Mouse (Mus musculus) heart, postnatal 0 days (tissue): ENCODE data around the gene Lrr1. TPM values are rescaled to one million over a fixed set of nuclear protein-coding genes. Genes with fewer than 3 reads are reported as not detected.

Experiments
- ATAC-seq: fragments of 200-750 bp; cut with Nextera tagmentation; 2 replicates; pipeline ENCODE4 v1.8.0; 2017; ENCODE audit warnings: low read depth, moderate number of reproducible peaks, moderate library complexity; ENCODE audit not compliant: insufficient read depth
- DNase-seq: peaks from one replicate; pipeline ENCODE4 v3.0.0-alpha.2; 2016; ENCODE audit warnings: low spot score
- H3K27ac ChIP-seq: fragments of 300-500 bp; sonication (generic); 2 replicates; pipeline ENCODE4 v1.5.1; 2014; ENCODE audit warnings: low read depth, mild to moderate bottlenecking
- H3K27me3 ChIP-seq: fragments of 300-500 bp; sonication (generic); 2 replicates; pipeline ENCODE4 v1.6.1; 2014; ENCODE audit warnings: low read length, mixed read lengths; ENCODE audit not compliant: control insufficient read depth, insufficient read depth
- H3K36me3 ChIP-seq: fragments of 300-500 bp; sonication (generic); replicated peaks from 2 replicates; pipeline ENCODE4 v1.6.1; 2014; ENCODE audit warnings: low read length, mixed read lengths; ENCODE audit not compliant: control insufficient read depth, insufficient read depth
- H3K4me1 ChIP-seq: fragments of 300-500 bp; sonication (generic); 2 replicates; pipeline ENCODE4 v1.6.1; 2014; ENCODE audit warnings: antibody characterized with exemption; ENCODE audit not compliant: control insufficient read depth, insufficient read depth
- H3K4me2 ChIP-seq: fragments of 300-500 bp; sonication (generic); 2 replicates; pipeline ENCODE4 v1.6.1; 2014; ENCODE audit warnings: low read depth, mild to moderate bottlenecking, low read length, moderate library complexity
- H3K4me3 ChIP-seq: fragments of 300-500 bp; sonication (generic); 2 replicates; pipeline ENCODE4 v1.5.1; 2014; ENCODE audit warnings: low read depth, low read length
- H3K9ac ChIP-seq: fragments of 300-500 bp; sonication (generic); replicated peaks from 2 replicates; pipeline ENCODE4 v1.6.1; 2014; ENCODE audit warnings: low read depth, low read length, mixed read lengths
- H3K9me3 ChIP-seq: fragments of 300-500 bp; sonication (generic); replicated peaks from 2 replicates; pipeline ENCODE4 v1.6.1; 2016; ENCODE audit warnings: low read length; ENCODE audit not compliant: control insufficient read depth
- CTCF ChIP-seq: IDR thresholded peaks from 2 replicates; pipeline ENCODE4 v1.5.1; 2016; ENCODE audit warnings: antibody characterized with exemption, control low read depth, low read depth
- EP300 ChIP-seq: IDR thresholded peaks from 2 replicates; pipeline ENCODE4 v1.6.1; 2016; ENCODE audit warnings: antibody characterized with exemption, low read depth
- WGBS: fragments of 180-500 bp; shearing (Covaris S2); extraction: QIAGEN DNeasy Blood & Tissue Kit; methylation state at CpG from one replicate; pipeline ENCODE4 v1.1.7; 2014; 5-methylcytosine and 5-hydroxymethylcytosine counted together
- polyA plus RNA-seq: library from polyadenylated mRNA; unstranded; fragments of >200 nt; fragmentation: Nextera tagmentation; extraction: Ambion mirVana; gene quantifications from 2 replicates; pipeline ENCODE4 v1.2.1, GENCODE M21; 2015
- total RNA-seq: library from RNA; depleted of rRNA; stranded (reverse); fragments of >200 nt; gene quantifications from 2 replicates; pipeline ENCODE4 v1.2.3, GENCODE M21; 2014; ENCODE audit warnings: low replicate concordance

Gene Lrr1
- total and polyA plus RNA-seq, 2 experiments from 2014 or later = 3.9 to 4.0 TPM

DNA sequence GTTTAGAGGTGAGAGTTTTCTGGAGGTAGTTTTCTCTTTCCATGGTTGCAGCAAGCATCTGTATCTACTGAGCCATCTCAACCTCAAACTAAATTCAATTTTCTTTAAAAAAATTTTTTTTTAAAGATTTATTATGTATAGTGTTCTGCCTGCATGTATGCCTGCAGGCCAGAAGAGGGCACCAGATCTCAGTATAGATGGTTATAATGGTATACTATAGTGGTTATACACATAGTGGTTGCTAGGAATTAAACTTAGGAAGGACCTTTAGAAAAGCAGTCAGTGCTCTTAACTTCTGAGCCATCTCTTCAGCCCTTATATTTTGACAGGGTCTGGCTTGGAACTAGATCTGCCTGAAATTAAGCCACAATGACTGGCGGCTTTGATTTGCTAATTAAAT is 21.9 kb downstream of the Lrr1 start:
- TF ChIP-seq CTCF (peak; percentile 36), EP300 (no peak)
- 100% methylated on average over 1 of the region's 1 CpGs for WGBS
- H3K4me2 ChIP-seq = no peak overlapping the region
- peaks cover 22% of the 10 kb centered on the region; the same call in 1 of the 2 replicates for H3K36me3 ChIP-seq
- no peak overlapping the region for H3K9ac ChIP-seq
- no peaks in the 10 kb centered on the region for H3K27me3 ChIP-seq
- H3K4me1 ChIP-seq = peaks cover 12% of the 10 kb centered on the region
- no peaks in the 10 kb centered on the region for H3K9me3 ChIP-seq
- H3K27ac ChIP-seq = peak overlapping the region; percentile 47; the same call in 1 of the 2 replicates
- no peak overlapping the region for H3K4me3 ChIP-seq
- DNase-seq (no peak), ATAC-seq (peak; percentile 41; the same call in 1 of the 2 replicates)

DNA sequence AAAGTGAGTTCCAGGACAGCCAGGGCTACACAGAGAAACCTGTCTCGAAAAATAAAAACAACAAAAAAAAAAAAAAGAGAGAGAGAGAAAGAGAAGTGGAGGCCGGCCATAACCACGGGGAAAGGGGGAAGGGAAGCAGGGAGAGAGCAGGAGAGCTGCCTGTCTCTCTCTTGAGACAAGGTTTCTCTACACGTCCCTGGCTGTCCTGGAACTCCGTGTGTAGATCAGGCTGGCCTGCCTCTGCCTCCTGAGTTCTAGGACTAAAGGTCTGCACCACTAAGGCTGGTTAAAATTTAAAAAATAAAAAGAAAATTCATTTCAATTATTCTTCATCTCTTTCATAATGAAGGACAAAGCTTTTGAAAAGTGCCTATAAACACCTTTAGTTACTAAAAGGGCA is 22.8 kb downstream of the Lrr1 start:
- Histone ChIP-seq H3K27ac (no peak overlapping the region), H3K36me3 (peaks cover 22% of the 10 kb centered on the region; the same call in 1 of the 2 replicates), H3K4me2 (no peak overlapping the region), H3K4me3 (no peak overlapping the region), H3K9ac (no peak overlapping the region), H3K4me1 (peaks cover 13% of the 10 kb centered on the region), H3K9me3 (no peaks in the 10 kb centered on the region), H3K27me3 (no peaks in the 10 kb centered on the region)
- DNase-seq (no peak), ATAC-seq (no peak)
- TF ChIP-seq EP300 (no peak), CTCF (no peak)
- WGBS = 85% methylated on average over 5 of the region's 5 CpGs

- no peak overlapping the region for H3K4me3 ChIP-seq
- no peak overlapping the region for H3K27ac ChIP-seq
- peaks cover 4% of the 10 kb centered on the region; the same call in 1 of the 2 replicates for H3K4me1 ChIP-seq
- H3K36me3 ChIP-seq = 0 out of 2 replicates have a peak, but pooled peaks cover 15% of the 10 kb centered on the region
- WGBS = 82% methylated on average over 2 of the region's 2 CpGs
- DNase-seq (no peak), ATAC-seq (no peak)
- no peaks in the 10 kb centered on the region for H3K9me3 ChIP-seq
- TF ChIP-seq EP300 = no peak
- TF ChIP-seq CTCF = no peak
- H3K9ac ChIP-seq = no peak overlapping the region
- H3K4me2 ChIP-seq = no peak overlapping the region
- no peaks in the 10 kb centered on the region for H3K27me3 ChIP-seq
These were observed 24.0 kb downstream of the Lrr1 start for GRCm38 (mm10) chr12:69192637-69193036.

DNA sequence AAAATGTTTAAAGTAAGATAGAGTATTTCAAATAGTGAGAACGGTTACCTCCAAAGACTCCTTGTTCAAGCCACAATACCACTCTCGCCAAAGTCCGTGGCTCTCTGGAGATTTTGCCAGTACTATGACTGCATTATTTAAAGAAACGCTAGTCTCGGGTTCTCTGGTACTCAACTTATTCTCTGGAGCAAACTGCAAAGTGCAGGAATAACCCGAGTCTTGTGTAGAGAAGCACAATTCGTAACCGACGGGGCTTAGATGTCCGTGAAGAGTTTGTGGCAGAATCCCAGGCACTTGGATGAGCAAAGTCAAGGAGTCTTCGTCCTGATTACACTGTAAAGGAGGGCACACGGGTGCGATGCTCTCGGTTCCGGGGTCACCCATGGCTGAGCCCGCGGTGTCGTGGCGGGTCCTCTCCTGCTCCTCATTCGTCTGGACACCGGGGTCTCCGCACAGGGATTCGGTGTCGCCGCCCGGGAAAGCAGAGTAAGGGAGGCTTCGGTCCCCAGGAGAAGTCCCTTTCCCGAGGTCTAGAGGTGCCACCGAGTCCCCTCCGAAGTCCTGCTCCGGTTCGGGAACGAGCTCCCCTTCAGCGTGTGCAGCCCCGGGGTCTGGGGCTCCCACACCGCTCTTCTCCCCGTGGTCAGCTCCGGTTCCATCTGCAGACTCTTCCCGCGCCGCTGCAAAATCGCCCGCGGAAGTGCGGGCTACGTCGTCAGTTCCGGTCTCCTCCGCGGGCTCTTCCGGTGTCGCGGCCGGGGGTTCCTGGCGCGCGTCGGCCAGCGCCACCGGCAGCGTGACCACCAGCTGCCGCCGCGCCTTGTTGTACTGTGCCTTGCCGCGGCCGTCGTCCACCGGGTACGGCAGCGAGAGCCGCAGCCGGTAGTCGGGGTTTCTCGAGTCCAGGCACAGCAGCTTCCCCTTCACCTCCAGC is 28.1 kb downstream of the Lrr1 start, which contains the start of gene Gm49383:
Gene Gm49383, minus strand, starts transcription at position 661 of the 934 bp plus-strand sequence.
- H3K27me3 ChIP-seq = no peaks in the 10 kb centered on the region
- peak within 1 kb of the TSS; percentile 93 for H3K4me2 ChIP-seq
- H3K9ac ChIP-seq = peak within 1 kb of the TSS; percentile 86
- ATAC-seq (peak; percentile 78), DNase-seq (peak; percentile 85)
- H3K27ac ChIP-seq = peak within 1 kb of the TSS; percentile 86
- peaks cover 4% of the 10 kb centered on the region; the same call in 1 of the 2 replicates for H3K4me1 ChIP-seq
- H3K9me3 ChIP-seq = no peaks in the 10 kb centered on the region
- no peak for TF ChIP-seq EP300
- WGBS = under 1% methylated on average over 75 of the region's 75 CpGs
- peaks cover 10% of the 10 kb centered on the region for H3K36me3 ChIP-seq
- H3K4me3 ChIP-seq = peak within 1 kb of the TSS; percentile 99

DNA sequence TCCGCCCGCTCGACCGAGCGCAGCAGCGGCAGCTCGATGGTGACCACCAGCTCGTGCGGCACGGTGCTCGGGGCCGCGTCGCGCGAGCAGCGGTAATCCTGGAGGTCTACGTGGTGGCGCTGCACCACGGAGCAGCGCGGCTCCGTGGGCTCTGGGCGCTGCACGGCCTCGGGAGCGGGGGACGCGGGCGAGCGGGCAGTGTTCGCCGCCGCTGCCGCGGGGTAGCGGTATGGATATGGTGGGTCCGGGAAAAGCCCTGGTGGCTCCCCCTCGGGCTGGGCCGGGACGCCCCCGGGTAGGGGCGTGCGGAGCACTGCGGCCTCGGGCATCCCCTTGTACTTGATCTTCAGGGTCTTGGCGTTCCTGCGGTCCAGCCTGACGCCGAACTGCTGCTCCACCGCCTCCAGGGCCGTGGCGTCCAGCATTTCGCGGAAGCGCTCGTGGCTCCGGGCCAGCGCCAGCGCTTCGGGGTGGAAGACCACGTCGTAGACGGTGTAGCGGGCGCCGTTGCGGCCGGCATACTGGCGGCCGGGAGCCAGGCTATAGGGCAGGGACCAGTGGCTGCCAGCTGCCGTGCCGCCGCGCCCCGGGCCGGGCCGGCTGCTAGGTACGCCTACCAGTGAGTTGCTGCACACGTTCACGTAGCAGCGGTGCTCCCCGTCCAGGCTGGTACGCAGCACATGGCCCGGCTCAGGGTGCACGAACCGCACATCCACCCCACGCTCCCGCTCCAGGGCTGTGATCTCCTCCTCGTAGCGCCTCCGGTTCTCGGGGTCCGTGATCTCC is 29.0 kb downstream of the Lrr1 start:
- ATAC-seq (peak; percentile 64), DNase-seq (peak; percentile 25)
- no peaks in the 10 kb centered on the region for H3K27me3 ChIP-seq
- H3K4me3 ChIP-seq = peak overlapping the region; percentile 99
- H3K36me3 ChIP-seq = peaks cover 18% of the 10 kb centered on the region
- H3K9ac ChIP-seq = peak overlapping the region; percentile 86
- TF ChIP-seq CTCF = no peak
- no peak for TF ChIP-seq EP300
- H3K4me1 ChIP-seq = peaks cover 4% of the 10 kb centered on the region; the same call in 1 of the 2 replicates
- H3K27ac ChIP-seq = peak overlapping the region; percentile 86
- under 1% methylated on average over 89 of the region's 94 CpGs for WGBS
- H3K9me3 ChIP-seq = no peaks in the 10 kb centered on the region
- H3K4me2 ChIP-seq = peak overlapping the region; percentile 93
